Mouse (Mus musculus) liver, postnatal 0 days (tissue): Measurements from ENCODE around the gene Cyp2f2.

Source experiments
- CTCF ChIP-seq: sonication (generic); IDR thresholded peaks from 2 replicates; pipeline ENCODE4 v1.5.1; 2016; ENCODE audit warnings: antibody characterized with exemption, low read depth
- EP300 ChIP-seq: IDR thresholded peaks from 2 replicates; pipeline ENCODE4 v1.6.1; 2016; ENCODE audit warnings: antibody characterized with exemption, low read depth, mild to moderate bottlenecking

- TF ChIP-seq CTCF: peak; percentile 62
- TF ChIP-seq EP300: no peak
Observed at GRCm38 (mm10) chr7:27132588-27132987, 12.9 kb downstream of the Cyp2f2 start.
